Mouse (Mus musculus): ENCODE results near the gene Nfib.

Gene Nfib

GRCm38 (mm10) chr4:82333413-82333812 is 372.1 kb downstream of the Nfib start:
- no peak for DNase-seq

GRCm38 (mm10) chr4:82330095-82330494 is 375.5 kb downstream of the Nfib start:
- DNase-seq, result no peak

GRCm38 (mm10) chr4:82326140-82326529 is 379.4 kb downstream of the Nfib start:
- no peak for DNase-seq

- no peak for DNase-seq
These were observed 380.0 kb downstream of the Nfib start for GRCm38 (mm10) chr4:82325409-82326139.

- no peak for DNase-seq
These were observed 380.6 kb downstream of the Nfib start for GRCm38 (mm10) chr4:82324977-82325376.

- no peak for DNase-seq
These were observed 384.5 kb downstream of the Nfib start for GRCm38 (mm10) chr4:82321008-82321407.

GRCm38 (mm10) chr4:82319388-82319787 is 386.2 kb downstream of the Nfib start:
- DNase-seq, result no peak

- DNase-seq, result no peak
These were observed 389.4 kb downstream of the Nfib start for GRCm38 (mm10) chr4:82316168-82316567.

GRCm38 (mm10) chr4:82315710-82316109 is 389.8 kb downstream of the Nfib start:
- no peak for DNase-seq

GRCm38 (mm10) chr4:82310924-82311734 is 394.4 kb downstream of the Nfib start:
- no peak for DNase-seq

- no peak for DNase-seq
These were observed 399.5 kb downstream of the Nfib start for GRCm38 (mm10) chr4:82306045-82306444.

- DNase-seq, result no peak
These were observed 401.2 kb downstream of the Nfib start for GRCm38 (mm10) chr4:82304148-82304871.

- no peak for DNase-seq
These were observed 402.1 kb downstream of the Nfib start for GRCm38 (mm10) chr4:82303362-82303900.

- no peak for DNase-seq
These were observed 402.6 kb downstream of the Nfib start for GRCm38 (mm10) chr4:82302901-82303300.

- no peak for DNase-seq
These were observed 406.9 kb downstream of the Nfib start for GRCm38 (mm10) chr4:82298606-82299005.

- no peak for DNase-seq
These were observed 408.0 kb downstream of the Nfib start for GRCm38 (mm10) chr4:82297562-82297961.

- DNase-seq, result no peak
These were observed 411.5 kb downstream of the Nfib start for GRCm38 (mm10) chr4:82294066-82294465.

GRCm38 (mm10) chr4:82291174-82291847 is 414.2 kb downstream of the Nfib start:
- no peak for DNase-seq

GRCm38 (mm10) chr4:82290623-82291022 is 414.9 kb downstream of the Nfib start:
- no peak for DNase-seq

- no peak for DNase-seq
These were observed 416.0 kb downstream of the Nfib start for GRCm38 (mm10) chr4:82289596-82289995.

- no peak for DNase-seq
These were observed 417.4 kb downstream of the Nfib start for GRCm38 (mm10) chr4:82288138-82288537.

GRCm38 (mm10) chr4:82287454-82287853 is 418.1 kb downstream of the Nfib start:
- no peak for DNase-seq

GRCm38 (mm10) chr4:82286931-82287330 is 418.6 kb downstream of the Nfib start:
- DNase-seq, result no peak

Measured in cerebellum, adult 11-12 months (tissue).